ENCODE assay signal across 26 mouse cellular contexts in the genomic region with DNA sequence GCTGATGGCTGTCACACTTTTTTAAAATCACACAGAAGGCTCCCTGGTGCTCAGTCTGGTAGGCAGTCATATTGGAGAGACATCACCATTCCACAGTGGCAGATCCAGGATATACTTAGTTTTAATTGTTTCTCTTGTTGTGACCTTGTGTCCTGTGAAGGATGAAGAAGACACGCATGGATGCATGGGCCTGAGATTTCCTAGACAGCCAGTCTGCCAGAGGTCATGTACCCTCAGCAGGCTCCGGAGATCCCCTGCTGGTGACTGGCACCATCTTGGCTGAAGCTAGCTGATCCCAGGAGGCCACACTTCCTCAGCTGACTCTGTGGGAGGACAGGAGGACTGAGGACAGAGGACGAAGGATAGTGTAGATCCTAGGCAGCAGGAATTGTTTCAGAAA.
DNase-seq lines count a peak whose midpoint lies in the region; ATAC-seq and TF ChIP-seq lines count a peak whose summit lies in the region.
"Had no signal": no experiment of that assay in that cellular context is flagged by ENCODE, and none has a peak within 500 bp of the region (broad histone marks: within the 10 kb centered on the region; RNA-seq: fewer than 3 reads in every experiment).

No protein-coding gene starts in this region.

- ATAC-seq in kidney, embryonic 15.5 days (replicated peaks; ENCODE audit: low FRiP score) = peak; percentile 58
- ATAC-seq in intestine, embryonic 15.5 days = no peak
- no peak for ATAC-seq in midbrain, embryonic 15.5 days (replicated peaks)
- ATAC-seq in midbrain, embryonic 13.5 days = no peak
- ATAC-seq: forebrain, embryonic 14.5 days; hindbrain, postnatal 0 days; intestine, embryonic 16.5 days; lung, postnatal 0 days had no signal

- no peaks in the 10 kb centered on the region for H3K27me3 ChIP-seq in kidney, adult 2 months (replicated peaks; ENCODE audit: control insufficient read depth, insufficient read depth, low read length)
- no peaks in the 10 kb centered on the region for H3K27me3 ChIP-seq in kidney, embryonic 15.5 days
- H3K27me3 ChIP-seq in intestine, embryonic 15.5 days (replicated peaks) = no peaks in the 10 kb centered on the region
- no peaks in the 10 kb centered on the region for H3K27me3 ChIP-seq in midbrain, embryonic 15.5 days (replicated peaks)
- no peaks in the 10 kb centered on the region for H3K27me3 ChIP-seq in midbrain, embryonic 13.5 days
- H3K27me3 ChIP-seq: embryonic facial prominence, embryonic 12.5 days; heart, embryonic 13.5 days; limb, embryonic 15.5 days; liver, embryonic 13.5 days; megakaryocyte, embryonic 14.5 days; midbrain, embryonic 12.5 days had no signal

- WGBS in kidney, adult 2 months = 30% methylated on average over 3 of the region's 3 CpGs
- WGBS in kidney, embryonic 15.5 days = 39% methylated on average over 3 of the region's 3 CpGs
- WGBS in intestine, embryonic 15.5 days = 78% methylated on average over 3 of the region's 3 CpGs
- WGBS in midbrain, embryonic 15.5 days = 64% methylated on average over 3 of the region's 3 CpGs
- 76% methylated on average over 3 of the region's 3 CpGs for WGBS in midbrain, embryonic 13.5 days

- TF ChIP-seq POLR2A in kidney, adult 2 months (IDR thresholded peaks at IDR 0.05; ENCODE audit: low read depth, low read length) = no peak

- H3K4me3 ChIP-seq in kidney, adult 2 months (ENCODE audit: insufficient read depth, low read depth, low read length) = no peak overlapping the region
- no peak overlapping the region for H3K4me3 ChIP-seq in kidney, embryonic 15.5 days (replicated peaks)
- no peak overlapping the region for H3K4me3 ChIP-seq in intestine, embryonic 15.5 days (replicated peaks)
- no peak overlapping the region for H3K4me3 ChIP-seq in midbrain, embryonic 15.5 days
- no peak overlapping the region for H3K4me3 ChIP-seq in midbrain, embryonic 13.5 days (replicated peaks)
- H3K4me3 ChIP-seq: embryonic facial prominence, embryonic 12.5 days; heart, embryonic 13.5 days; layer of hippocampus, adult 2 months; limb, embryonic 10.5 days; limb, embryonic 15.5 days; liver, embryonic 13.5 days; megakaryocyte, embryonic 14.5 days; midbrain, embryonic 12.5 days had no signal

- no peak overlapping the region for H3K9ac ChIP-seq in kidney, embryonic 15.5 days
- no peak overlapping the region for H3K9ac ChIP-seq in intestine, embryonic 15.5 days
- H3K9ac ChIP-seq in midbrain, embryonic 15.5 days = no peak overlapping the region
- H3K9ac ChIP-seq in midbrain, embryonic 13.5 days (replicated peaks) = no peak overlapping the region
- H3K9ac ChIP-seq: embryonic facial prominence, embryonic 12.5 days; heart, embryonic 13.5 days; limb, embryonic 15.5 days; liver, embryonic 13.5 days; midbrain, embryonic 12.5 days had no signal

- no peak for TF ChIP-seq CTCF in kidney, adult 2 months (conservative IDR thresholded peaks at IDR 0.05; ENCODE audit: insufficient read depth, insufficient read length, low read depth, low read length)

- peak; percentile 27 for DNase-seq in kidney, adult 2 months
- no peak for DNase-seq in kidney, adult 8-10 months
- DNase-seq in kidney, postnatal 25 days = peak; percentile 5 to 40
- DNase-seq: cerebellum, adult 11 months; cerebellum, adult 9-10 months; cerebellum, postnatal 36 days; gastrocnemius, postnatal 25 days; liver, embryonic 13.5 days; lung, adult 18-20 months; thymus, adult 2 months; thymus, postnatal 36 days had no signal

- no peak overlapping the region for H3K27ac ChIP-seq in kidney, adult 2 months (ENCODE audit: insufficient read depth, low read depth, low read length)
- H3K27ac ChIP-seq in kidney, embryonic 15.5 days = no peak overlapping the region
- no peak overlapping the region for H3K27ac ChIP-seq in intestine, embryonic 15.5 days
- H3K27ac ChIP-seq in midbrain, embryonic 15.5 days = no peak overlapping the region
- H3K27ac ChIP-seq in midbrain, embryonic 13.5 days = no peak overlapping the region
- H3K27ac ChIP-seq: embryonic facial prominence, embryonic 12.5 days; heart, embryonic 13.5 days; hindbrain, postnatal 0 days; layer of hippocampus, adult 2 months; limb, embryonic 10.5 days; limb, embryonic 15.5 days; liver, embryonic 13.5 days; midbrain, embryonic 12.5 days had no signal

- H3K4me2 ChIP-seq in kidney, embryonic 15.5 days = no peak overlapping the region
- H3K4me2 ChIP-seq in intestine, embryonic 15.5 days (replicated peaks) = no peak overlapping the region
- H3K4me2 ChIP-seq in midbrain, embryonic 15.5 days = no peak overlapping the region
- H3K4me2 ChIP-seq in midbrain, embryonic 13.5 days (replicated peaks) = no peak overlapping the region
- H3K4me2 ChIP-seq: embryonic facial prominence, embryonic 12.5 days; heart, embryonic 13.5 days; limb, embryonic 15.5 days; liver, embryonic 13.5 days; midbrain, embryonic 12.5 days had no signal

- no peaks in the 10 kb centered on the region for H3K4me1 ChIP-seq in kidney, adult 2 months (ENCODE audit: control insufficient read depth, insufficient read depth, low read length)
- H3K4me1 ChIP-seq in kidney, embryonic 15.5 days = 0 out of 2 replicates have a peak, but pooled peaks cover 2% of the 10 kb centered on the region
- no peaks in the 10 kb centered on the region for H3K4me1 ChIP-seq in intestine, embryonic 15.5 days (replicated peaks)
- H3K4me1 ChIP-seq in midbrain, embryonic 15.5 days = no peaks in the 10 kb centered on the region
- no peaks in the 10 kb centered on the region for H3K4me1 ChIP-seq in midbrain, embryonic 13.5 days (replicated peaks)
- H3K4me1 ChIP-seq: embryonic facial prominence, embryonic 12.5 days; heart, embryonic 13.5 days; limb, embryonic 15.5 days; liver, embryonic 13.5 days; megakaryocyte, embryonic 14.5 days; midbrain, embryonic 12.5 days had no signal

- H3K9me3 ChIP-seq in kidney, embryonic 15.5 days (replicated peaks) = no peaks in the 10 kb centered on the region
- no peaks in the 10 kb centered on the region for H3K9me3 ChIP-seq in intestine, embryonic 15.5 days
- no peaks in the 10 kb centered on the region for H3K9me3 ChIP-seq in midbrain, embryonic 15.5 days
- no peaks in the 10 kb centered on the region for H3K9me3 ChIP-seq in midbrain, embryonic 13.5 days
- H3K9me3 ChIP-seq: embryonic facial prominence, embryonic 12.5 days; heart, embryonic 13.5 days; limb, embryonic 10.5 days; limb, embryonic 15.5 days; liver, embryonic 13.5 days; midbrain, embryonic 12.5 days had no signal

- no peaks in the 10 kb centered on the region for H3K36me3 ChIP-seq in kidney, adult 2 months (ENCODE audit: control insufficient read depth, insufficient read depth, low read length)
- no peaks in the 10 kb centered on the region for H3K36me3 ChIP-seq in kidney, embryonic 15.5 days
- H3K36me3 ChIP-seq in intestine, embryonic 15.5 days = no peaks in the 10 kb centered on the region
- H3K36me3 ChIP-seq in midbrain, embryonic 15.5 days (replicated peaks) = no peaks in the 10 kb centered on the region
- H3K36me3 ChIP-seq in midbrain, embryonic 13.5 days = no peaks in the 10 kb centered on the region
- H3K36me3 ChIP-seq: embryonic facial prominence, embryonic 12.5 days; heart, embryonic 13.5 days; limb, embryonic 10.5 days; limb, embryonic 15.5 days; liver, embryonic 13.5 days; midbrain, embryonic 12.5 days had no signal

Comparison
In these comparisons a context has a peak if more than half of its experiments do, and no peak if none do; other contexts are left out.
1. DNase-seq: peak in kidney, adult 2 months (single experiment) and kidney, postnatal 25 days (2 of 2); none in kidney, adult 8-10 months (0 of 2).